Mouse (Mus musculus) layer of hippocampus, postnatal 36 days (tissue): Measurements from ENCODE around the gene Cyp2w1. TPM values are rescaled to one million over a fixed set of nuclear protein-coding genes. Genes with fewer than 3 reads are reported as not detected.
A peak's percentile ranks its signal among the peaks of the same experiment; 100 is the strongest.

ENCODE experiments used
- DNase-seq, 2 experiments: peaks; one replicate each; pipeline ENCODE4 v3.0.0; 2022
- total RNA-seq, 2 experiments: library from RNA; stranded (reverse); gene quantifications; 2 replicates each; pipeline ENCODE4 v1.2.3; 2021

Cyp2w1 gene
- not detected for total RNA-seq

DNA sequence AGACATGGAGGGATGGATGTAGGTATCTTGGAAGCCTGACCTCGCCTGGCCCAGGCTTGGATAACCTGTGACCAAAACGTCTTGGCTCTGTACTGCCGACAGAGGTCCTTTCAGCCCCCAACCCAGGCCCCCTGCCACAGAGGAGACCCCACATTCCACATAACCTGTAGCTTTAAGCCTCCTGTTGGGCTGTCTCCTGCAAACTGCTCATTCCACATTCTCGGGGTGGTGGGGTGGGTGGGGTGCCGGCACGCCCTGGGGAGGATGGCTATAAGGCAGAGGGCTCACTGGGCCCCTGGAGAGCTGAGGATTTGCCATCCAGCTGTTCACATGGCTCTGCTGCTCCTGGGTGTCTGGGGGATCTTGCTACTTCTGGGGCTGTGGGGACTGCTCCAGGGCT lies at the start of gene Cyp2w1:
TSS of gene Cyp2w1 (plus strand) at position 301 of the 400 bp plus-strand sequence.
- DNase-seq, result no peak

DNA sequence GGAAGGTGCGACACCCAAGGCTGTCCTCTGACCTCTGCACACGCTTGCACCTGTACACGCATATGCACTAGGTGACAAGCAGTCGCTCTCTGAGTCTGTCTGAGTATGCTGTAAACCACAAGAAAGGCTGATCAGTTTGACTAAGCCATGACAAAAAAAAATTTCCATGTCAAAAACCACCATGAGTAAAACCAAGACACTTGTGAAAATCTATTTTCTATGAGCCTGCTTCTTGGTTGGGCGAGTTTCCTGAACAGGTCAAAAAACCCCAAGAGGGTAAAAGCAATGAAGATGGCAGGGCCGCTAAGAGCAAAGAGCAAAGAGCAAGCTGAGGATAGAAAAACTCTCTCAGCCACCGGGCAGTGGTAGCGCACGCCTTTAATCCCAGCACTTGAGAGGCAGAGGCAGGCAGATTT lies 48.8 kb upstream of the Cyp2w1 start:
- DNase-seq, result no peak

DNA sequence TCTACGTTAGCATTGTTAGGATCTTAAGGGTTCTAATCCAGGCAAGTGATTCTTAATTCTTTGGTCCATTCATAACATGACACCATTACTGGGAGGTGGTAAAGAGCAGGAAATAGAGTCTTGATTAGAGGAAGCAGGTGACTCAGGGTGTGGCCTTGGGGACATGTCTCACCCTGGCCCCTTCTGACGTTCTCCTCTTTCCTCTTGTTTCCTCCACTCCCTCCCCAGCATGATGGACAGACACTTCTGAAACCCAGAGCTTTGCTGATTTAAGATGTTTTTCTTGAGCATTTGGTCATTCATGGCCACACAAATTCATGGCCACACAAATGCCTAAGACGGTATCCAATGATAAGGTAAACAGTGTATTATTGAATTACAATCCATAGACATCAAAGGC lies 42.5 kb upstream of the Cyp2w1 start:
- no peak for DNase-seq

DNA sequence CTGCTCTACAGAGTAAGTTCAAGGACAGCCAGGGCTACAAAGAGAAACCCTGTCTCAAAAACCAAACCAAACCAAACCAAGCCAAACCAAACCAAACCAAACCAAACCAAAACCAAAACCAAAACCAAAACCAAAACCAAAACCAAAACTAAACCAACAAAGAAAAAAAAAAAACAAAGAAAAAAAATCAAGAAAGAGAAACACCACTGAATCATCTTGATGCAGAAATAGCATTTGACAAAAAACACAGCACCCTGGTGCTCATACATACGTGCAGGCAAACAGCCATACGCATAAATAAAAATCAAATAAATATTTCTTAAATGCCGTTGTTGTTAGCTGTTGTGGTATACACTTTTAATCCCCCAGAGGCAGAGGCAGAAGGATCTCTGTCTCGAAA lies 41.9 kb upstream of the Cyp2w1 start:
- no peak for DNase-seq

DNA sequence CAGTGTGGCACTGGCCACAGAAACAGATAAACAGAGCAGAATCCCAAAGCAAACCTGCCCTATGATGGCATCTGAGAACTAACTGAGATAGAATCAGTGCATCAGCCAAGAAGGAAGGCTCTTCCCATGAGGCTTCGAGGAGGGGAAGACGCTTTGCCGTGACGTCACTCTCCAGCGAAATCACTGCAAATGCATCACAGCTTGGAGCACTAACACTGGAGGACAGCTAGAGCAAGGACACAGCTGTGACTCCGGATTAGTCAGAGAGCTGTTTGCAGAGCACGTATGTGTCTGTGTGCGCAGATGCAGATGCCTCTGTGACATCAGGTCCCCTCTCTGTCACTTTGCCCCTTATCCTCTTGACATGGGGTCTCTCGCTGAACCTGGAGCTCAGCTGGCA lies 40.6 kb upstream of the Cyp2w1 start:
- DNase-seq, result no peak

DNA sequence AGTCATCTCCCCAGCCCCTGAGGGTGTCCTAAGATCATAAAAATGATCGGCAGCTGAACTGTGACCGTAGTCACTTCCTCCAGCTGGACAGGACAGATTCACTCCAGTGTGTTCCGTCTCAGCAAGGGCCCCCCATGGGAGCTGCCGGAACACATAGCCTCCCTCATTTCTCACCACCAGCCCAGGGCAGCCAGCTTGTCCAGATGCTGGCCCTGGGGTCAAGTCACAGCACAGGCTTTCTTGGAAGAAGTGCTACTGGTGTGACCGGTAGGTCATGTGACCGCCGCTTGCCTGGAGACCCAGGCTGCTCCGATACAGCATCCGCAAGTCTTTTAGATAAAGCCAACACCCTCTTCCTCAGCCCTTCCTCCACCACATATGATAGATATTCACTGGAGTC lies 38.9 kb upstream of the Cyp2w1 start:
- no peak for DNase-seq

DNA sequence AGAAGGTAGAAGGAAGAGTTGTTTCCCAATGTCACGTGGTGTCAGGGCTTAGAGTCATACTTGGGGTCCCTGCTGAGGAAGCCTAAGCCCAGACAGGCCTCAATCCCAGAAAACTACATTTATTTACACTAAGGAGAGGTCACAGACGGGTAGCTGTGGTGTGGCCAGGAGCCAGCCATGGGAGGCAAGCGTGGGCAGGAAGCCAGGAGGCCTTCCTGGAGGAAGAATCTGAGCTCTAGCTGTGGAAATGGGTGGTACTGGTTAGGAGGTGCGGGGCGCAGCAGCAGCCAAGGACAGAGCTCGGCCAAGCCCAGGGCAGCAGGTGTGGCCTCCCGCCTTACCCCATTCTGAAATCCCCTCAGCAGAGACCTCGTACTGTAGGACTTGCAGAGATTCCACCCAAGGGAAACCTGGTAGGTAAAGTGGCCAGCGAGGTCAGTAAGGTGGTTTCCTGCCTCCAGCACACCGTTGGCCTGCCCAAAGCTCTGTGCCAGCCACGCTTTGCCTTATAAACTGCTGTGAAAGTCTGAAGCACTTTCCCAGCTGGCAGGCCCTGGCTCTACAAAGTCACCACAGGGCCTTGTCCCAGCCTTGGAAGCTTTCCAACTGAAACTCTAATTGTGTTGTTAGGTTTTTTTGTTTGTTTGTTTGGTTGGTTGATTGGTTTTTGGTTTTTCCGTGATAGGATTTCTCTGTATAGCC lies 37.3 kb upstream of the Cyp2w1 start:
- no peak for DNase-seq

DNA sequence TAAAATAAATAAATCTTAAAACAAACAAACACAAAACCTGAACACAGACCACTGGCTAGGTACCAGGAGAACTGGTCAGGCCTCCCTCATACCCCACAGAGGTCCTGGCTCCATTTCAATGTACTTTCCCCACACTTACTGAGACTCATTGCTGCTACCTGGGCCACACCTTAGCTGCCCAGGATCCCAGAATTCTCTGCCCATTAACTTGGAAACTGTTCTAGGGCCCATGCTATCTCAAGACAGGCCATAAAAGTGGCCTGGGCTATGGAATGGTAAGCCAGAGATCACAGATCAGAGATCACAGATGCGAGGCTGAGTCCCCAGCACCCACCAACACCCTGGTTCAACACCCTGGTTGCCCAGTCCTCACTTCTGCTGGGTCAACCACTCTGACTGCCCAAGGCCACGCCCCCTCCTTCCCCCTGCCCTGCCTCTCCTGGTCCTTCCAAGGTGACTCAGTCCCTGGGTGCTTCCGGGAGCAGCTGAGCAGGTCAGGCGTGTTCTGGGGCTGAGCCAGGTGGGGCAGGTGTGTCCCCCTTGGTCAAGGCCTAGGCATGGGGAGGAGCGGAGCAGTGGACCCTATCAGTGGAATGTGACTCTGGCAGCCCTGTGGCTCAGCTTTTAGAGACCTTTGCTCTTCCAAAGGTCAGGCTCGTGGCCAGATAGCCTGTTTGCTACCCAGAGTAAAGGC lies 35.3 kb upstream of the Cyp2w1 start:
- DNase-seq, result no peak

DNA sequence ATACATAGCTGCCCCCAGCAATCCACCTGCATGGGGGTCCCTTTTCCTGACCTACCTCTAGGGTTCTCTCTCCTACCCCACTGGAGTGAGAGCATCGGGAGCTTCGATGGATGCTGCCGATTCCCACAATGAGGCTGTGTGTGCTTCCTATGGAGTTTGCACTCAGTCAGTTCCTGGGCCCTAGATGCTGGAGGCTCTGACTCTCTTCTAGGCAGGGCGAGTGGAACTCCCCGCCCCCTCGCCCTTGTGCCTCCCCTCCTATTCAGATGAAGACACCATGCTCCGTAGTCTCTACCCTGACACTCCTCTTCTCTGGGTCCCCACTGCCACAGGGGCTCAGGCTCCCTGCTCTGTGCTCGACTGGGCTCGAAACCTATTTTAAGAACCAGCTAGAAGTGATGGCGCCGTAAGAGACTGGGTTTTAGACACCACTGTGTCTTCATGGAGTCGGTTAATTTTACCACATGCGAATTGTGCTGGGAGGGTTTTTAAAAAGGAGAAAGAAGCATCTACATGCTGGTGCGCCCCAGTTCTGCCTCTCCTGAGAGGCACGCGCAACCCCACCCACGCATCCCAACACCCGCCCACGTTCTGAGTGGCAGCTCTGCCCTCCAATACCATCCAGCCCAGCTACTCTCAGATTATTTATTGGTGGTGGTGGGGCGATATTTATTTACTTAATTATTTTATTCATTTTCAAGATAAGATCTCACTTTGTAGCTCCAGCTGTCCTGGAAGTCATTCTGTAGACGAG lies 34.5 kb upstream of the Cyp2w1 start:
- peak; percentile 58 to 67 for DNase-seq

DNA sequence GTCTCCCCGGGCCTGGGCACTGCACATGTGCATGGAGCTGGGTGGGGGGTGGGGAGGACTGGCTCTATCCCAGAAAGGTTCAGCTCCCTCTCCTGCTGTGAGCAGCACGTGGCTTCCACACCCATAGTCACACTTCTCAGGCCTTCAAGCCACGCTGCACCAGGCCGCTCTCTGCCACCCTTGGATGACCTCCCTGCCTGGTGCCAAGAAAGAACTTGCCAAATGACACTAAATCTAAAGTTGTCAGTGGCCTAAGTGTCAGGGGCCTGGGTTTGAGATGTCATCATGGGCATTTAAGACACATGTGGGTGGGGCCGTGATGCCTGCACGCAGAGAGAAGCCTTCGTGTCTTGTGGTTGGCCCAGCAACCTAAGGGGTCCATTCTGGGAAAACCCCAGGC lies 32.0 kb upstream of the Cyp2w1 start:
- no peak for DNase-seq

DNA sequence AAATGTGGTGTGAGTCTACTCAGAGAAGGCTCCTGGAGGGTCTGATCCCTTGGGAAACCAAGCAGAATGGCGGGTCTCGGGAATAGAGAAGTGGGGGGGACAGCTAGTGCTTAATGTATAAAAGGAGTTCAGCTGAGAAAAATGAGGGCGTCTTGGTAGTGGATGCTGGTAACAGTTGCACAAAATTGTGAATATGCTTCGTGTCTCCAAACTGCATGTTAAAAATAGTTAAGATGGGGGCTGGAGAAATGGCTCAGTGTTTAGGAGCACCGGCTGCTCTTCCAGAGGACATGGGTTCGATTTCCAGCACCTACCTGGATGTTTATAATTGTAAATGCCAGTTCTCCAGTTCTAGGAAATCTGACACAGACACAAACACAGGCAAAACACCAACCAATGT lies 31.1 kb upstream of the Cyp2w1 start:
- no peak for DNase-seq

DNA sequence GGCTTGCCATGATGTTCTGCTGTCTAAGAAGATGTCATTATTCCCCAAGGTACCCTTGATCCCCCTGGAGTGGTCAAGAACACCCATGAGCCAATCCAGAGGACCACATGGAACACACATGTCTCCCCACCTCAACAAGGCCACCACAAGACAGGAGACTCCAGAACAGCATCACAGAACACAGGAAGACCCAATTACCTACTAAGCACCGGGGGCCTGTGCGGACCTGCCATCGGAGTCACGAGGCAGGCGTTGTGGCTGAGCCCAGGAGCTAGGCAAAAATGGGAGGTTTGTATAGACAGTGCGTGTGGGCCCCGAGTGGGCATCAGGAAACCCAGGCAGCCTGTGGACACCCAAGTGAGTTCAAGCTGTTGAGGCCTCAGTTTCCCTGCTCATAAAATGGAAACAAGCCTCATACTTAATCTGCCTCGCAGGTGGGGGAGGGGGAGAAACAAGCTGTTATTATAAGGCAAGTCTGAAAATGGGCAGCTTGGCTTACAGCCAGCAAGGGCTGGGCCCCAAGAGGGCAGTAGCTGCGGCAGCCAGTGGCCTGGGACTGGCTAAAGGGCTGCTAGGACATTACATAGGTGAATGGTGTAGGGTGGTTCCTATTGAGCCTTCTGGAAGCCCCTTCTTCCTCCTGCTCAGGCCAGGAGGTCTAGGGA lies 29.0 kb upstream of the Cyp2w1 start:
- no peak for DNase-seq

DNA sequence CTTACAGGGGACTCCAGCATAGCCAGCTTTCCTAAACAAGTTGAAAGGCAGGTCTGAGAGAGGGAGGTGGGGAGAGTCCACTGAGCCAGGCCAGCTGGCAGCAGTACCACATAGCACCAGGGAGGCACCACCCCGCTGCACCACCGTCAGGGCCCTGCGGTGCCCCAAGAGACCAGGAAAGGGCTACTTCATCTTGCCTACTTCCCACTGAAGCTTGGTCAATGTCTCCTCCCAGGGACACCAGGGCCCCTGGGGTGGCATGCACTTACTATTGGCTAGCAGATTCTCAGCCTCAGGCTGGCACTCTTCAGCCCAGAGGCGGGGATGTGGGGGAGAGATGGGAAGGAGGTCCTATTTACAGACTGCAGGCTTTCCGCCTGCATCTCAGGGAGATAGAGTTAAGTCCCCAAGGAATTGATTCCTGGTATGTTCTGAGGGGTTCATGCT lies 28.3 kb upstream of the Cyp2w1 start:
- peak in 1 of 2 experiments; percentile 32 for DNase-seq

DNA sequence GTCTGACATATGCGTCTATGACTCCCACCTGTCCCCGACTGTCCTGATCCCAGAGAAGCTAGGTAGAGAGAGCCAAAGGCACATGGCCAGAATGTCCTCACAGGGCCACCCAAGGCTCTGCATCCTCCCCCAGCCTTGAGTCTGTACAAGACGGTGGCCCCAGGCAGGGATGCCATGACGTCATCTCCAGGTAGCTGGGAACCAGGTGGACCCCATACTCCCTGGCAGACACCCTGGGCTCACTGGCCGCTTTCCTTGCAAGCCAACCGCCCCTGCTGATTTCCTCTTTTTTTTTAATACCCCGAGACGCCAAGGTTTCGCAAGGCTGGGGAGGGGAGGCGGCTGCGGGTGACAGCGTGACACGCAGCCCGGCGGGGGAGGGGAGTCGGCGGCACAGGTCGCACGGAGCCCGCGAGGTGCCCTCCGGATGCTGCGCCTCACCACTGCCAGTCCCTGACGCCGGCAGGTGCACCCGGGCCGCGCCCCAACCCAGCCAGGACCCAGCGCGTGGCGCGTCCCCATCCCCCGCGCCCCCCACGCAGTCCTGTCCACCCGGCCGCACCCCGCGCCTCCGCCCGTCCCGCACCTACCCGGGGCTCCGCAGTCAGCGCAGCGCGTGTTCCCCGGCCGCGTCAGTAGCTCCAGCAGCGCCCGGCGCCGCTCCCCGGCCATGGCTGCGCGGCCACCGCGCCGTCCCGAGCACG lies 27.6 kb upstream of the Cyp2w1 start:
- peak; percentile 41 to 51 for DNase-seq

DNA sequence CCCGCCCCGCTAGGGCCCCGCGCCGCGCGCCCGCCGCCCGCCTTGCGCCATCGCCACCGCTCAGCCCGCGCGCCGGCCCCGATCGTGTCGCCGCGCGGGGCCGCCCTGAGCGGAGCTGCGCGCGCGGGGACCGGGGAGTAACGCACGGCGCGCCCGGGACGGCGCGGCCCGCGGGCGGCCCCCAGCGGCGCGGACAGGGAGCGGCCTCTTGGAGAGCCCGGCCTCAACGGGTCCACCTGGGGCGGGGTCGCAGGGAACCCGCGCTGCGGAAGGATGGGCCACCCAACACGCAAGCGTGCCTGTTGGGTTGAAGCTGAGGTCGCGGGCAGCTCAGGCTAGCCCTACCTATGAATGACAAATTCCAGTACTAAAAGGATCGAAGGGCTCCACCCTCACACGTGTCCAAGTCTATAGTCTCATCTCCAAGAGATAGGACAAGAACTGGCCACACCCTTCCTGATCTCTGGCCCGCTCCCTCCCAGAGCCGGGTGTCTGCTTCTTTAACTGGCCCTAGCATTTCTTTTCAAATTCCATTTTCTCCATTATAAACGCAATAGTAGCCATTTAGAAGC lies 26.9 kb upstream of the Cyp2w1 start, which contains the start of gene Adap1:
TSS of gene Adap1 (minus strand) at position 228 of the 572 bp plus-strand sequence.
- peak; percentile 68 to 73 for DNase-seq

DNA sequence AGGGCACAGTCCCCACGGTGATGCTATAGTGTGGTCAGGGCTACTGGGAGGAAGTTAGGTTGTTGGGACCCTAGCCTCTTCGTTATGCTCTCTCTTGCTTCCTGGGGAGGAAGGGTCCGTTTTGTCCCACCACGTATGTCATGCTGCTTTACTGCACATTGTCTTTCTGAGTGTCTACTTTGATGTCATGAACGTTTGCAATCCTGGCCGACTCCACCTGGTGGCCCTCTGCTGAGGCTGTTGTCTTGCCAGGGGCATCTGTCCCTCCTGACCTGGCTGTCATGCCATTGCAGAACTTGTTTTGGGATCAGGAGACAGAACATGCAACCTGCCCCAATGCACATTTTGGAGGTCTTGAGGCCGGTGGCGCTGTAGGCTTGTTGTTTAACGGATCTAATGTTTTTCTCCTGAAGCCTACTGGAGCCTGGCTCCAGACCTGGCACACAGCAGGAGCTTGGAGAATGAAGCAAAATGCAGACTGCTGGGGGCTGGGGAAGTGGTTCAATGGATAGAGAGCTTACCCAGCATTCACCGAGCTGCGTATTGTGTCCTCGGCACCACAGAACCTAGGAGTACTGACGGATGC lies 26.2 kb upstream of the Cyp2w1 start:
- DNase-seq, result no peak

DNA sequence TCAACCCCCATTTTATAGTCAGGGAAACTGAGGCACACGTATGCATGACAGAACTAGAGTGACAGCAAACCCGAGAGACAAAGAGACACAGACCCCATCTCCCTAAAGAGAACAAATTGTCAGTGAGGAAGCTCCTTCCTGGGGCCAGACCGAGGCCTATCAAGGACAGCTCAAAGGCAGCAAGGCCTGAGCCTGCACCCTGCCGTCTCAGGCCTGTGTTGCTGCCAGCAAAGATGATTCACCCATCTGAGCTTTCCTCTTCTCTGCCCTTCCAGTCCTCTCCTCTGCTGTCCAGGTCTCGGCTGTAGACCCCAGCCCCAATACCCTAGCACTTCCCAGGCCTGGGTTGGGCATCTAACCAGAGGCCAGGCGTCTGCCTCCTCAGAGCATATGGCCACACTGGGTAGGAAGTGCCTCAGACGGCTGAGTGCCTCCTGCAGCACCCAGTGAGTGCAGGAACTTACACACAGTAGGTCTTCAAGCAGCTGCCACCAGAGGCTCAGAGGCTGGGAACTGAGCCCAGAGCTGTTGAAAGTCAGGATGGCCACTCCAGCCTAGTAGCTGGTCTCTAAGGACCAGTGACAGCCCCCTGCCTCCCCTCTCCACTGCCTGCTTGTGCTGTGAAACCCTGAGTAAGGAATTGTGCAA lies 25.3 kb upstream of the Cyp2w1 start:
- DNase-seq, result no peak

DNA sequence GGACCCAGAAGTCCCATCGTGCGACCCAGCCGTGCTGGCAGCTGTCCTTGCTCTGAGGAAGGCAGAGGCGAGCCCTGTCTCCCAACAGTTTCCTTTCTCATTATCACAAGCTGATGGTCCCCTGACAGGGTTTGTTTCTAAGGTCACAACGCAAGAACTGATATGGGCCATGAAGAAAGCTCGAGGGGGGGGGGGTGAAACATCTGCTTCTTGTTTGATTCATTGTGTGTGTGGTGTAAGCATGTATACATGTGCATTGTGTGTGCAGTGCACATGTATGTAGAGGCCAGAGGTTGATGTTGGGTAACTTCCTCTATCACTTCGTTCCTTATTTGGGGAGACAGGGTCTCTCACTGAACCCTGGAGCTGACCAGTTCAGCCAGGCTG lies 24.8 kb upstream of the Cyp2w1 start:
- DNase-seq, result no peak

DNA sequence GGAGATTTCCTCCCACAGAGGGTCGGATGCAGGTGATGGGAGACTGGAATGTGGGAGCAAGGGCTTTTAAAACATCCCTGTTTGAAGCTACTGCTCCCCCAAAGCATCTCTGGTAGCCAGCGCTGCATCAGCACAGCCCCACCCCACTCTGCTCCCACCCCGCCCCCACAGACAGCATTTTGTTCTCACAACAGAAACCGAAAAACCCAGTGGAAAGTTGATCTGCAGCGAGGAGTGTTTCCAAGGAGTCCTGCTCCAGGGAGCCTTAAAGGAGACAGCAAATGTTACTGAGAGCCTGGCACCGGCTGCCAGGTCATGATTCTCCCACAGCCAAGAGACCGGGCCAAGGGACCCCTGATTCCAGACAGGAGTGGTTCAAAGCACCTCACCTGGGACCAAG lies 21.7 kb upstream of the Cyp2w1 start:
- peak in 1 of 2 experiments; percentile 17 for DNase-seq

DNA sequence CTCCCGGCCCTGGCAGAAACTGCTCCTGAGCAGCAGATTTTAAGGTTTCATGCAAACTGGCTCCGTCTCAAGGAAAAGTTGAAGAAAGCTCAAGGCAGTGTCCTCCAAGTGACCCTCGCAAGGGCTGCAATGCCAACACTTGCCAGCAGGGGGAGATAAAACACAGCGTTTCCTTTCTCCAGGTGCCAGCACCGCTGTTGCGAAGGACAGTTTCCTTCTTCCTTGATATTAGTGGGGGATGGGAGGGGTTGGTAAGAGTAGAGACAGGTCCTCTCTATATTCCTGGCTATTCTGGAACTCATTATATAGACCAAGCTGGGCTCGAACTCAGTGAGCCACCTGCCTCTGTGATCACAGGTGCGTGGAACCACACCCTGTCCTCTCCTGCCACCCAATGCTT lies 20.7 kb upstream of the Cyp2w1 start:
- peak; percentile 68 to 69 for DNase-seq
